Mouse (Mus musculus): ENCODE data around the gene Elk3.
"Not testable (repeated sequence)": the region's sequence is repeated elsewhere in the genome, so short reads cannot be mapped to it uniquely, and the experiment has no call there.

Elk3 gene

DNA sequence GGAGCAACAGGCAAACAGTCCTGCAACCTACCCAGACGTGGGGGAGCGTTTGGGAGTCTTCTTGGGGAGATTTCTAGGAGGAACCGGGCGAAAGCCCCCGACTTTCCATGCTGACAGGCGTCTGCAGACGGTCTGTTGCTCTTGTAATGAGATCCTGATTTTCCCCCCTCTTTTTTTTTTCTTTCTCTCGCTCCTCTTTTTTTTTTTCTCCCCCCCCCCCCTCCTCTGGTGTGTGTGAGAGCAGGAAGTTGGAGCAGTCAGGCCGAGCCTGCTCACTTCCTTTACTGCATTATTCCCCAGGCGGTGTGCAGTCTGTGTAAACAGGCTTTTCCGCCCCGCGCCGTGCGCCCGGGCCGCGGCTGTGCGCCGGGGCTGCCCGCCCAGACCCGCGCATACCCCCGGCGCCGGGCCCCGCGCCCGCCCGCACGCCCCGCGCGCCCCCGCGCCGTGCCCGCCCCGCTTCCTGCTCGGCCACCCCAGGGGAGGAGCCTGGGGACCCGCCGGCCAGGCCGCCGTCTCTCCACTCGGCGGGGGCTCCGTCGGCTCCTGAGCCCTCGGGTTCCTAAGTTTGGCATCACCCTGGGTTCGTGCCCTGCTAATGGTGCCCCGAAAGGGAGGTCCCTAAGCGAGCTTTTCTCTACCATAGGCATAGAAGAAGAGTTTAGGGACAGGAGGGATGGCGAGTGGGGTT, at the start of gene Elk3:
Gene Elk3 (minus strand): TSS at position 415 of the 691 bp plus-strand sequence.
- in situ Hi-C loops (cut with MboI; ENCODE audit: unreplicated experiment in 2 of 2) = no loop called here

DNA sequence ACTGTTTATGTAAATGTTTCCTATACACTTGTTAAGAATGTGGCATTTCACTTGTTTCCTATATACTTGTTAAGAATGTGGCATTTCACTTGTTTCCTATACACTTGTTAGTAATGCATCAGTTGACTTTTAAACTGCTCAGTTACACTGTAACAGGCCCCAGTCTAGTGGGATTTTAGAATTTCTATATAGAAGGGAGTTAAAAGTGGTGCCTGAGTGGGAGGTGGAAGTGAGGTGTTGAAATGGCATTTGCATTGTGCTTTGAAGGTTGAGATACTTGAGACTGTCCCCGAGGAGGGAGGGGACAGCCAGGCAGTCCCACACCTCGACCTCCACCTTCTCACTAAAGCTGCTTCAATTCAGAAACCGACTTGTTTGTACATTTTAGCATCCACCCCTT, 49.7 kb upstream of the Elk3 start:
- in situ Hi-C loops (cut with MboI; ENCODE audit: unreplicated experiment in 2 of 2) = no loop called here

DNA sequence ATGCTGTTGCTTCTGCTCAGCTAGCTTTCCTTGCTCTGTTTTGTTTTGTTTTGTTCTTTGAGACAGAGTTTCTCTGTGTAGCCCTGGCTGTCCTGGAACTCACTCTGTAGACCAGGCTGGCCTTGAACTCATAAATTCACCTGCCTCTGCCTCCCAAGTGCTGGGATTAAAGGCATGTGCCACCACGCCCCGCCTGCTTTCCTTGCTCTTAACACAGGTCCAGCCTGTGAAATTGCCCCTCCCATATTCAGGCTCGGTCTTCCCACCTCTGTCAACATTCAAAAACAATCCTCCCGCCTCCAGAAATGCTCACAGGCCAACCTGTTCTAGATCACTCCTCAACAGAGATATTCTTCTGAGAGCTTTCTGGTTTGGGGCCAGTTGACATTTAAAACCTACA, 49.3 kb upstream of the Elk3 start:
- in situ Hi-C loops (cut with MboI; ENCODE audit: unreplicated experiment in 2 of 2) = not testable (repeated sequence)

DNA sequence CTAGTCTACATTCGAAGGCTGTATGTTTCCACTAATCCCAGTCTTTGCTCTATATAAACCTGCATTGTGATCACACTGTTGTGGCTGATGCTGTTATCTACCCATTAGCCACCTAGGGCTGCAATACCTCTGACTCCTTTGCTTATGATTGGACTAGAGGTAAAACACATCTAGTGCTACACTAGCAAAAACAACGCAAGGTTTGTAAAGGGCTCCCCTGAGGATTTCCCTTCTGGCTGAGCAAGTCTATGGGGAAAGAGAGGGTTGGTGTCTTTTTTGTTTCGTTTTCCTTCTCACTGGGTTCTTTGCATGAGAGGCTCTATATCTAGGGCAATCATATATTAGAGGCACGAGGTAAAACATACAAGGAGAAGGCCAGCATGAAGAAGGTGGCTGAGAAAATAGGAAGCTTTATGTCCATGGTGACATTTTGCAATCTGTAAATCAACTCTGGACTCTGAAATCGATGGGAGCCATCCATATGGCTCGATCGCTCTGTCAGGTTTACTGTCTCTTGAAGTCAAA, 48.5 kb upstream of the Elk3 start:
- in situ Hi-C loops (cut with MboI; ENCODE audit: unreplicated experiment in 2 of 2) = no loop called here

DNA sequence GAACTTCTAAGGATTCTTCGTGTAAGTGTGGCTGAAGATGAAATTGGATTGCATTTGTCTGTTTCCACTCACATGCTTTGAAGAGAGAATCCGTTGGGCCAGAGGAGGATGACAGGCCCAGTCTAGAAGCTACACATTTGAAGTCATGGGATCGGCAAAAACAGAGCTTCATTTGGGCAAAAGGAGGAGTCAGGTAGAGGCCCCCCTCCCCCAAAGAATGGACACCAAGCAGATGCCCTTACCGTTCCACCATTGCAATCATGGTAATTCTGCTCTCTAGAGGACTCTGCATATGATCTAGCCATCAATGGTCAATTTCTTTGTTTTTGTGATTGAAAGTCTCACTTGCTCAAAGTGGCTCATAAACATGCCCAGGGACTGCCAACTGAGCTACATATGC, 47.9 kb upstream of the Elk3 start:
- in situ Hi-C loops (cut with MboI; ENCODE audit: unreplicated experiment in 2 of 2) = no loop called here

DNA sequence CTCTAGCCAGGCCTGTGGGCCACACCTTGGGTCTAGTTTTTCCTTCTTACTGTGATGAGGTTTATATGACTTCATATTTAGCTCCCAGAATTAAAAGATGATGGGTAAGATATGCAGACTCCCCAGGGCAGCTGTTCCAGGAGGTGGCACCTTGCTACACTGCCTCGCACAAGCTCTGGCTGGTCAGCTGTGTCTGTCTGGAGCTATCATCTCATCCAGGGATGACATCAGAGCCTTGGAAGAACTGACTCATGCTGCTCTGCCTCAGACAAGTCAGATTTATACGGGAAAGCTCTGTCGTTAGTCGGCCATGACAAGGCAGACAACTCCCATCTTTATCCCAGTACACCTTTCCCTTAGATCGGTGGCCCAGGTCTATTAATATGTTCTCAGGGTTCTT, 46.2 kb upstream of the Elk3 start:
- in situ Hi-C loops (cut with MboI; ENCODE audit: unreplicated experiment in 2 of 2) = no loop called here

DNA sequence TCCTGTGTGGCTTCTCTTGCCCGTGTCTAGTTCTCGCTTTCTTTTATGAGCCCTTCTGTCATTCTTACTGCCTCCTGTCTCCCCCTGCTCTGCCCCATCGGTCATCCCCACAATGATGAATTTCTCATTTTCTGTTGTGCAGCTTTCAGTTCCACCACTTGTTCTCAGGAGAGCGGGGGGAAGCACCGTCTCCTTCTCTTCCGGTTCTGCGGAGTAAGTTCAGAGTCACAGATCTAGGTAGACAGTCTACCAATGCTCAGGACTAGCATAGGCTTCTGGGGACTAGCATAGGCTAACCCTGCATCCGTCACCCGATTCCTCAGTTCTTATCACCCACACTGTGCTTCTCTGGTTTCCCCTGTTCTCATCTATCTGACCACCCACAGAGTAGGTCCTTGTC, 45.2 kb upstream of the Elk3 start:
- in situ Hi-C loops (cut with MboI; ENCODE audit: unreplicated experiment in 2 of 2) = no loop called here

DNA sequence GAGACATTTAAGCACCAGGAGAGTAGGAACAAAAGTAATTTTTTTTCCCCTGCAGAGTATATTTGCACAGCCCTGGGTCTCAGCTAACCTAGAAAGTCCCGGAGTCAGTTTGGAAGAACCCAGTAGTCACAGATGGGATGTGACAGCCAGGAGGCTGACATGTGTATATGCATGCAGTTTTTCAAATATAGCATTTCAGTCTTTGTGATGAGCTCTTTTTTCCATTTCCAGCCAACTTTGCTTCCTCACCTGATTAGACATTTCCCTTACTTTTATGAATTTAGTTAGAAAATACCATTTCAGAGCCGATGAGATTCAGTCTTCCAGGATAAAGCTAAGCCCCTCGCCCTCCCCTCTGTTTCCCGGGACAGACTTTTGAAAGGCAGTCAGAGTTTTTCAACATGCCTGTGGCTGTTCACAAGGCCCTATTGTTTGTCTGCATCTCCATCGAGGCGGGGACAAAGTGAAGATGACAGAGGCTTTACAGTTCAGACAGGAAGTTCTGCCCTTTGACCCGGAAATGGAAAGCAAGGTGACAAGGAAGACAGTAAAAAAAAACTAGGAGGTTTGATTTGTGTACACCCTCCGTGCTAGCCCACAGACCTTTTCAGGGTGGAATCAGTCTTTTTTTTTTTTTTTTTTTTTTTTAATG, 44.5 kb upstream of the Elk3 start:
- in situ Hi-C loops (cut with MboI; ENCODE audit: unreplicated experiment in 2 of 2) = no loop called here

DNA sequence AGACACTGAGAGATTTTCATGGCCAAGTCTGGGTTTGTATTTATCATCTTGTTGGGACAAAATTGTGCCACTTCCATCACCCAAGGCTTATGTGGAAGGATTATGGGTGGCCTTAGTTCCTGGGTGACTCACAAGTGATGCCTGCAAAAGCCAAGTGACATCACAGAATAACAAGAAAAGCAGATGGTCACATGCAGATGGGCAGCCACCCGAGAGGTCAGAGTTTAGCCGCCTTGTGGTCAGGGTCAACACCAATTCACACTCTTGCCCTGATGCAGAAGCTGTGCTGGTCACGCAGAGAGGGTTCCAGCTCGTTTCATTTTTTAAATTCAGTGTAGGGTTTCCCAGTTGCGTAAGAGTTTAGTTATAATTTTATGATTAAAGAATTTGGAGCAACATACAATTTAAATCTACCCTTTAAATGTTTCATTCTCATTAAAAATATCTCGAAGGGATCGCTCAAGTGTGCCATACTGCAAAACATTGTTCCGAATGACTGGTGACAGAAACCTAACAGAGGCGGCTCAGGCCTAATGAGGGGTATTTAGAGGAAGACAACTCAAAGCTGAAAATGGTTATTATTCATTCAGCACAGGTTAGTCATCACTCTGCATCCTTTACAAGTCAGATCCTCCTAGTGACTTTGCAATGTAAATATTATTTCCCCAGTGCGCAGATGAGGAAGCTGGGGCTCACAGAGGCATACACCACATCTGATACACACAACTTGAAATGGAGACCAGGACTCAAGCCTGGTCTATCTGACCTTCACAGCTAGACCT, 42.8 kb upstream of the Elk3 start:
- in situ Hi-C loops (cut with MboI; ENCODE audit: unreplicated experiment in 2 of 2) = no loop called here

DNA sequence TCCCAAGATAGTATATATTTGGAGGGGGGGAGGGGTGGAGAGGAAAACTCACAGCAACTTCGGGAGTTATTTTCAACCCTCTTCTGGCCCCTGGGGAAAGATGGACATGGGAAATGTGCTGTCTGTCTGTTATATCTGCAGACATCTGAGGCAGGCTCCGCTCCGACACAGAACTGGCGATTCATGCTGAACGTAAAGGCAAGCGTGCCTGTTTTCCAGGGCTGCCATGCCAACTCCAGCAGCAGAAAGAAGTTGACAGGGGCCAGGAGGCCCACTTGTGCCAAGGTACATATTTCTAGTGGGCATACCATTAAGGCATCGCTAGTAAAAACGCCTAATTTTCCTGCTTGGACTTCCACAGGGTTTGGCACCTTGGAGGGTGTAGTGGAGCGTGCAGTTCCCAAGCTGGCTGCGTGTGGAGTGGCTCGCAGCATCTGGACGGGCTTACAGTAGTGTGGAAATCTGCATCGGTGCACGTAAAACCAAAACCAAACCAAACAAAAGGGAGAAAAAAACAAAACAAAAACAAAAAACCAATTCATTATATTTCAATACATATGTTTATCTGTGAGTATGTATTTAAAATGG, 37.1 kb upstream of the Elk3 start:
- in situ Hi-C loops (cut with MboI; ENCODE audit: unreplicated experiment in 2 of 2) = no loop called here

DNA sequence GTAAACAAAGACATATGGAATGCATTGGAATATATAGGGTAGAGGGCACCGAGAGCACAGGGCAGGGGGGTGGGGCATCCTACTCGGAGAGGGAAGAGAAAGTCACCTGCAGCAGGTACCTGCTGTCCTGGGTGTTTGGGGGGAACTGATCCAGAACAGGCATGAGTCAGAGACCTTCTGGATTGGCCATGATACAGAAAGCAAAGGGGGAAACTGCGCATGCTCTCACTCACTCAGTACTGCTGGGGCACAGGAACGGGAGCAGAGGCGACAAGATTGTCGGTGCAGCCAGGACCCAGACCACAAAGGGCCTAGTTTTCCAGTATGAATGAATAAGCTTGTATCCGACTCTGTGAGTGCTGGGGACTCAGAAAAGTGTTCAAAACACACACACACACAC, 36.5 kb upstream of the Elk3 start:
- in situ Hi-C loops (cut with MboI; ENCODE audit: unreplicated experiment in 2 of 2) = no loop called here

DNA sequence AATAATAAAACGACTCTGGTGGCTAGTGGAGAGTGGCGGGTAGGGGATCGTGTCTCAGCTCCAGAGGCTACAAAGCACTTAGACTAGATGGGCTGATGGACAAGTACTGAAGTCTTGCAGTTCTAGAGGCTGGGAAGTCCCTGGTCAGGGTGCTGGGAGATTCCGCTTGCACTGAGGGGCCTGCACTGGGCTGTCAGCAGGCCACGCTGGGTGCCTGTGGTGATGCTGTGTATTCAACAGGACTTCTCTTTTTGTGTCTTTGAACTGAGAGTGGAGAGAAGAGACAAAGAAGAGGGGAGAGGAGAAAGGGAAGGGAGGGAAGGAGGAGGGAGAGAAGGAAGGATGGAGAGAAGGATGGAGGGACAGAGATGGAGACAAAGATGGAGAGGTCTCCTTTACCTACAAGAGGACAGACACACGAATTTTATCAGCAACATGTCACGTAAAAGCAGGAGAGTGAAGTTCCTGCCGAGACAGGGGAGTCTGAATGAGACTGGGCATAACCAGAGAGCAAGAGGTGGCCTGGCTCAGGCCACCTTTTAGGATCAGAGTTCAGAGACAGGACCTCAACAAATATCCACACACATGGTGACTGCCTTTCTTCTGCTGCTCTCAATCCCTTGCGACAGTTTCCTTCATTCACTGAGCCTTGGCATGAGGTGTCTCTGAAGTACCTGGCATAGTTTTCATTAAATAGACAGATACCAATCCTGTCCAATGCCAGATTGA, 35.4 kb upstream of the Elk3 start:
- in situ Hi-C loops (cut with MboI; ENCODE audit: unreplicated experiment in 2 of 2) = no loop called here

DNA sequence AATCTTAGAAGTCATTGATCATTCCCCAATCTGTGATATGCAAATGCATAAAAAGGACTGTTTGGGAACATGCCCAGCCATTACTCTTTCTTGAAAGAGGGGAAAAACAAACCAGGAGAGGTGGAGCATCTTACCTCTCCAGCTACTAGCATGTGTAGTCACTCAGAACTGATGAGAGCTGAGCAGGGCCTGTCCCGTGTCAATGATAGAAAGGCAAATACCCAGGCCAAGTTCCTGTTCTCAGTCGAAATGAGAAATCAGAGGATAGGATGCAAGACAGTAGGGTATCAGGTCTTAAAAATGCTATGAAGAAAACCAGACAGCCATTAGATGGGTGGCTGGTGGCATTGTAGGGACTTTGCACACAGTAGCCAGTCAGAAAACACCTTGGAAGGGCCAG, 34.6 kb upstream of the Elk3 start:
- in situ Hi-C loops (cut with MboI; ENCODE audit: unreplicated experiment in 2 of 2) = no loop called here

DNA sequence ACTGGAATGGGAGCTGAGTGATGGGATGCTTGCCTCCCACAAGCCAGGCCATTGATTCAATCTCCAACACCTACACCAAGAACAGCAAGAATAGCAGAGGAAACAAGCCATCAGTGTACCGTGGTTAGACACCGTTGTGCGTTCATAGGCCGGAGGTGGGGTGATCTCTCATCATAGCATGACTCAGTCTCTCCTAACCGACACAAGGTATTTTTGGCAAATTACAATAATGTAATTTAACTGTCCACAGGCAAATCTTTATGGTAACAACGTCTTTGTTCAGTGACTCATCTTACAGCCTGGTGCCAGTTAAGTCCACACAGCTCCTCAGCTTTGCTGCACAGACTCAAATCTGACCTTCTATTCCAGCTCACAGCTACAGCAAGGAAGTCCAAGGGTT, 32.5 kb upstream of the Elk3 start:
- in situ Hi-C loops (cut with MboI; ENCODE audit: unreplicated experiment in 2 of 2) = no loop called here

DNA sequence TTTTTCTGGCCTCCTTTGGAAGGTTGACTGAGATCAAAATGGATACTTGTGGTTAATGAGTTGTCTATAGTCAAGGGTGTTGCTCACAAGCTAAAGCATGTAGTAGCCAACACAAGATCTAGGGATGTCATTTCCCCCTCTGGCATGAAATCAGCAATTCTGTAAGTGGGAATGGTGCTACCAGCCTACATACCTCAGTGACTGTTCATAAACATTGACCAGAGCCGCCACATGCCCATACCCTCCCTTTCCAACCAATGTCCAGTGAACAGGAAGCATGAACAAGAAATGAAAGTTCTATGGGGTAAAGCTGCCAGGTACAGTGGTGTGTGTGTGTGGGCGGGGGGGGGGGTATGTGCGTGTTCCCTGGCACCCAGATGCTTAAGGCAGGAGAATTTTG, 32.1 kb upstream of the Elk3 start:
- in situ Hi-C loops (cut with MboI; ENCODE audit: unreplicated experiment in 2 of 2) = no loop called here

DNA sequence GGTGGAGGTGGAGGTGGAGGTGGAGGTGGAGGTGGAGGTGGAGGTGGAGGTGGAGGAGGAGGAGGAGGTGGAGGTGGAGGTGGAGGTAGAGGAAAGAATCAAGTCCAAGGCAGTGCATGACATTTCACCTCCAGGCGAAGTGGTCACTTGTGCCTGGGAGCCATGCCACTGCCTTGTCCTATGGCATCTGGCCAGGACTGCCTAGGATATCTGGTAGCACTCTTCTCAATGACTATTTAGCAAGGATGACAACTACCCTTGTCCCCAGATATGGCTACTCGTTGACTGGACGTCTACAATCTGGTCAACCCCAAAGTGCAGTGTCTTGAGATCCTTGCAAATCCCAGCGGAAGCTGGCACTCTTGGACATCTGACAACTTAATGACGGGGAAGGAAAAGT, 27.6 kb upstream of the Elk3 start:
- in situ Hi-C loops (cut with MboI; ENCODE audit: unreplicated experiment in 2 of 2) = loop anchor here in 1 of 2 experiments (10.0 kb wide), 1 partner anchor 174 kb away; the partner anchor contains the start of gene Cdk17

DNA sequence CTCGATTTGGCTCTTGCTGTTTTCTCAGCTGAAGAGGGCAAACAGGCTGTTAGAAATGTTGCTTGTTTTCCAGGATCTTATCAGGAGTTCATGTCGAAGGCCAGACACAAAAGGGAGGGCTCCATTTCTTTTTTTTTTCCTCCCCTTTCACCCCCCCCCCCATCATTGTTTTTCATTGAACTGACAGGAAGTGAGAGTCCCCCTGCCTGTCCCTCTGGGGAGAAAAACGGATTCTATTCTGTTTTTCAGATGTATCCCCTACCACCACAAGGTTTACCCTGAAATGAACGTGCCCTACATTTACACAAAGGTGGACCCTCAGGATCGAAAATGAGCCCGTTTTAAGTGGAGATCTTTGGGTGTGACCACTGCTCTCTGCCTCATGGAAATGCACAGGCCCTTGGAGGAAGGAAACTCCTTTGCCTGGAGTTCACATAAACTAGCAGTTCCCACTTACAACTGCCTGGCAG, 25.6 kb upstream of the Elk3 start:
- in situ Hi-C loops (cut with MboI; ENCODE audit: unreplicated experiment in 2 of 2) = loop anchor here in 1 of 2 experiments (10.0 kb wide), 1 partner anchor 172 kb away; the partner anchor contains the start of gene Cdk17

DNA sequence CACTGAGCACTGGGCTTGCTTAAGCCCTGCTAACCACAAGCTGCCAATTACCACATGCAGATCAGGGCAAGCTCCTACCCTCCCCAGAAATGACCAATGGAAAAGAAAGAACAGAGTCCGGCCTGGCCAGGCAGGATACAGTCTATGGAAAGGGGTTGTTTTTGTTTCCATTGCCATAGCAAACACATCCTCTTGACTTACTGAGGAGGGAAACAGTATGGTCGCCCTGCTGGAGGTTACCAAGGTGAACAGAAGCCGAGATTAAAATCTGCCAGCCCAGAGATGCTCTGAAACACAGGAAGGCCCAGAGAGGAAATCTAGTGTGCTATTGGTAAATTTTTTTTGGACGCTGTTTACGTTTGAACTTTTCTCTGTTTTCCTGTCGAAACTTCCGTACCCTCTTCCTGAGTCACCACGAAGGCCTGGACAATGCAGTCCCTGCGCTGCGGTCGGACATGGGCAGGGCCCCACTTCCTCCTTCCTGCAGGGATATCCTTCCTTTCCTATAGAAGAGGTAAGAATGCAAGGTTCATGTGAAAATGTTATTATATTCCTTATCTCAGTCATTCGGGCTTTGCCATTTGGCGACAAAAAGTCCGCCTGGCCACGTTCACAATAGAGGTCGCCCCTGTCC, 25.0 kb upstream of the Elk3 start:
- in situ Hi-C loops (cut with MboI; ENCODE audit: unreplicated experiment in 2 of 2) = loop anchor here in 1 of 2 experiments (10.0 kb wide), 1 partner anchor 171 kb away; the partner anchor contains the start of gene Cdk17

DNA sequence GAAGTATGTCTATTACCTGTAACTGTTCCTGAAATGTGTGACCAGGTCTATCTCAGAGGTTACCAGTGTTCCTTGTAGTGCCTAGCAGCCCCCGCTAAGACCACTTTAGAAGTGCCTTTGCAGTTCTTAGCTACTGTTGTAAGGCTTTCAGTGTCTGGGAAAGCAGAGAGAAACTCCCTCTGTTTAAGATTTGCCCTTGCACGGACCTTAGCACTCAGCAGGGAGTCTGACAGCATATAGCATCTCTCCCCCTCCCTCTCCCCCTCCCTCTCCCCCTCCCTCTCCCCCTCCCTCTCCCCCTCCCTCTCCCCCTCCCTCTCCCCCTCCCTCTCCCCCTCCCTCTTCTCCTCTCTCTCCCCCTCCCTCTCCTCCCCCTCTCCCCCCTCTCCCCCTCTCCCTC, 24.1 kb upstream of the Elk3 start:
- in situ Hi-C loops (cut with MboI; ENCODE audit: unreplicated experiment in 2 of 2) = loop anchor here in 1 of 2 experiments (10.0 kb wide), 1 partner anchor 170 kb away; the partner anchor contains the start of gene Cdk17
